Mouse (Mus musculus): Measurements from ENCODE around the gene Hoxb8.

Gene Hoxb8

DNA sequence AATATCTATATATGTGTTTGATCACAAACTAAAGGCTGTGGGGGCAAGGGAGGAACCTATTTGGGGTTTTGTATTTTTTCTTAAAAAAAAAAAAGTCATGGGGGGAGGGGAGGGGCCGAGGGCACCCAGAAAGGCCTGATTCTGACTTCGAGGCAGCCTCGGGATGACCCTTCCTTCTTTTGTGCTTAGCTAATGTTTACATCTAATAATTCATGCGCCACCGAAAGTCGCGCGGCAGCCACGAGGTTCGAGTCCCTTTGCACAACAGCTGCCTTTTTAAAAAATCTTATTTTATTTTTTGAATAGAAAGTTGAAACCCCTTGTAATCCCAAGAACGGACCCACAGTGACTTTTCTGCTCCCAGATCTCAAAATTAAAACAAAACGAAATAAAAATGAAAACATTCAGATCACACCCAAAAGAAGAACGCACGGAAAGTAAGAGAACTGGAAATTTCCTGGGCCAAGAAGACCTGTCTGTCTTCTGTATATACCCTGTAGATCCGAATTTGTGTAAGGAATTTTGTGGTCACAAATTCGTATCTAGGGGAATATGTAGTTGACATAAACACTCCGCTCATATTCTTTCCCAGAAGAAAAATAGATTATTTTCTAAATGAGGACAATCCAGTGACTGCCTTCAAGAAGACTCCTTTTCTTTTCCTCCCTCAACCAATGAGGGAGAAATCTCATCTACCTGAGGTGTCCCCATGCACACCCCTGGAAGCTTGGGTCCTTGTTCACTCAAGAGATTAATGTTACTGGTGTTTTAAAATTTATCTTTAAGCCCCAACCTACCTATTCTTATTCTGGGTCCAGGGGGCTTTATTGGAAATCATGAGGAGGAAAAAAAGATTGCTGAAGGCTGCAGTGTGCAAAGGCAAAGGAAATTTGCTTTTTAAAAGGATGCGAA is 35.2 kb downstream of the Hoxb8 start:
- no peak for DNase-seq (ENCODE audit: low spot score)

DNA sequence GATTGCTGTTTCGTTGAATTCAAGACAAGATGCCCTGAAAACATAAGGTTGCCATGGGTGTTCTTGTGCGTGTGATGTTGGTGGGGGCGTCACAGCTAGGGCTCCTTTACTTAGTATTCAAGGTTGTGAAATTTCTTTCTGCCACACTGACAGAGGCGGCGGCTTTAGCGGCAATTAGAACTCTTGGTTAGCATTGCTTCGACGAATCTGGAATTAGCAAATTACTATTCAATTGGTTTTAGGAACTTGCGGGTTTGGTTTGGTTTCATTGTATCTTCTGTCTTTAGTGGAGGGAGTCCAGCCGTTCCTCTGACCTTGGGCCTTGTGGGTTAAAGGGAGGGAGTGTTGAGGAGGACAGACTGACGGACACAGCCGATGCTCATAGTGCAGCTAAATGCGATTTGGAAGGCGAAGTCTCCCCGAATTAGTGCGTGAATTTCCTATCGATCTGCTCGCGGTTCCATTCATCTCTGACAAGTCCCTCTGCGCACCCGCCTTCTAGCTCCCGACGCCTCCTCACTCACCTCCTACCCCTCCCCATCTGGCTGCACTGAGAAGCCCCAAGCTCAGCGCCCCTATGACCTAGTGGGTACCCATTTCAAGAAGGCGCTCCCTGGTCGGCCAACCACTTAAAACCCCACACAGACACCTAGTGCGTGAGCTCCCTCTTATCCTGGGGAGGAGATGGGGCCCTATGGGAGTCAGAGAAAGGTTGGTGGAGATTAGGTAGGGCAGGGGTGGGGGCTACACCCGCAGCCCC is 36.1 kb downstream of the Hoxb8 start, which contains the start of gene Hoxb4:
Gene Hoxb4 (plus strand): TSS at position 660 of the 760 bp plus-strand sequence.
- no peak for DNase-seq (ENCODE audit: low spot score)

DNA sequence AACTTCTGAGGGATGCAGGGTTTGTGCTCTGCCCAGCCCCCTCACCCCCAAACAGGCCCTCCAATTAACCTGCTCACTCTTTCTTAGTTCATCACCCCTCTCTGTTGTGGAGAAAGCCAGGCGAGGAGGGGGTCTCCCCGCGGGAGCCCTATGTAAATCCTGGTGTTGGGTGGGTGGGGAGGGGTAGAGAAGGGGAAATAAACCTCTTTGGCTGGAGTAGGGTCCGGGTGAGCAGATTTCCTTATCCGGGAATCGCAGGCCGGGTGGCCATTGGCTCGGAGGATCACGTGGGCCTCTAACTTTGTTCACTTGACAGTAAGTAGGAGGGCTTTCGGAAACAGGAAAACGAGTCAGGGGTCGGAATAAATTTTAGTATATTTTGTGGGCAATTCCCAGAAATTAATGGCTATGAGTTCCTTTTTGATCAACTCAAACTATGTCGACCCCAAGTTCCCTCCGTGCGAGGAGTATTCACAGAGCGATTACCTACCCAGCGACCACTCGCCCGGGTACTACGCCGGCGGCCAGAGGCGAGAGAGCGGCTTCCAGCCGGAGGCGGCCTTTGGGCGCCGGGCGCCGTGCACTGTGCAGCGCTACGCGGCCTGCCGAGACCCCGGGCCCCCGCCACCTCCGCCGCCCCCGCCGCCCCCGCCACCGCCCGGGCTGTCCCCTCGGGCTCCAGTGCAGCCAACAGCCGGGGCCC is 36.8 kb downstream of the Hoxb8 start:
- peak; percentile 54 for DNase-seq (ENCODE audit: low spot score)

DNA sequence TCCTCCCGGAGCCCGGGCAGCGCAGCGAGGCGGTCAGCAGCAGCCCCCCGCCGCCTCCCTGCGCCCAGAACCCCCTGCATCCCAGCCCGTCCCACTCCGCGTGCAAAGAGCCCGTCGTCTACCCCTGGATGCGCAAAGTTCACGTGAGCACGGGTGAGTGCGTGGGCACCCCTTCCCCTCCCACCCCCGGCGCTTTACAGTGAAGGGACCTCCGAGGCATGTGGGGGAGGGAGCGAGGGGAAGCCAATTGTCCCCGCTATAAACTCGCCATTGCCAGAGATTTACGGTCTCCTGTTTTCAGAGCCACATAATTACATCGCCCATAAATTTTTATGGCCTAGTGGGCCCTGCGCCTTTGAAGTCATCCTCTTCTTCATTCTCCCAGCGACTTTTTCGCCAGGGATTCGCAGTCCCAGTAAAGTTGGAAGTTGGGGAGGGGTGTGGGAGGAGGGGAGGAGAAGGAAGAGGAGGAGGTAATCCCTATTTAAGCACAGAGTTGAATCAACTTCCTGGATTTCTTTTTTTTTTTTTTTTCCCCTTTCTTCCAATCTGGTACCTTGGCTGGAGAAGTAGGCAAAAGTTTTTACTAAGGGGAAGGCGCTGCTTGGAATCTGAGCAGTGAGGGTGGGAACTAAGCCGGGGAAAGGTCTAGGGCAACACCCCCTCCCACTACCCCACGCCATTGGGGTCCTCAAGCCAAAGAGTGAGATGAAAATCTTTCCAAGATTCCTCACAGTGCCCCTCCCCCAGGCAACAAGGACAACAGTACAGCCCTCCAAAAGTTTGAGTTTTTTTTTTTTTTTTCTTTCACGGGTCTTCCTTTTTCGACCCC is 37.6 kb downstream of the Hoxb8 start:
- no peak for DNase-seq (ENCODE audit: low spot score)

DNA sequence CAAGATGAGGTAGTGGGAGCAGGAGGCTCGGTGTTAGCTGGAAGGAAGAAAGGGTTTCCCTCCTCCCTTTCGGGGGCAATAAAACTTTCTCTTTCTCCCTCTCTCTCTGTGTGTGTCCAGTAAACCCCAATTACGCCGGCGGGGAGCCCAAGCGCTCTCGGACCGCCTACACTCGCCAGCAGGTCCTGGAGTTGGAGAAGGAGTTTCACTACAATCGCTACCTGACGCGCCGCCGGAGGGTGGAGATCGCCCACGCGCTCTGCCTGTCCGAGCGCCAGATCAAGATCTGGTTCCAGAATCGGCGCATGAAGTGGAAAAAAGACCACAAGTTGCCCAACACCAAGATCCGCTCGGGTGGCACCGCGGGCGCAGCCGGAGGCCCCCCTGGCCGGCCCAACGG is 38.2 kb downstream of the Hoxb8 start:
- no peak for DNase-seq (ENCODE audit: low spot score)

DNA sequence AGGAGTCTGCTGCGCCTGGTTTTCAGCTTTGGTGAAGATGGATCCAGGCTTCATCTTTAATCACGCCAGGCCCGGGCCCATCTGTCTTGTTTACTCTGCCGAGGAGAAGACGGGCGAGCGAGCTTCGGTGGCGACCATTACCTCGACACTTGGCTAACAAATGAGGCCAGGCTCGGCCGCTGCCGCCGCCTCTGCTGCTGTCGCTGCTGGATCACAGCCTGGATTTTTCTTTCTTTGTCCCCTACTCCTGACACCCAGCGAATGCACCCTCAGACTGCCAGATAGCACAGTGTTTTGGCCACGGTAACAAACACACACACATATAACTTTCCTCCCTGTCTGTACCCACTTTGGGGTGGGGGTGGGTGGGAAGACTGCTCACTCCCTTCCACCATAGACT is 39.0 kb downstream of the Hoxb8 start:
- DNase-seq (ENCODE audit: low spot score): no peak

DNA sequence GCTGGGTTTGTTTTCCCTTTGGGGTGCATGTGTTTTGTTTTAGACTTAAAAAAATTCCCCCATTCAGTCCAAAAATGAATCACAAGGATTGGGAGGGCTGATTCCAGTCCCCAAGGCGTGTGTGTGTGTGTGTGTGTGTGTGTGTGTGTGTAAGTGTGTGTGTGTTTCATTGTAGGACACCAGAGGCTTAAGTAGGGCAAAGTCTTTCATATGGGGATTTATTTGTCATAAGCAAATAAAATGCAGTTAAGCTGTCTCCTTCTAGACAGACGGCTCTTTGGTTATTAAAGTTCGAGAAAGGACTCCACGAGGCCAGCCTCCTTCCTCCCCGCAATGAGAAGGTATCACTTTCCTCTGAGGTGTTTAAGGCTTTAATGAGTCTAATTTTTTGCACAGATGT is 40.1 kb downstream of the Hoxb8 start:
- DNase-seq (ENCODE audit: low spot score): no peak

DNA sequence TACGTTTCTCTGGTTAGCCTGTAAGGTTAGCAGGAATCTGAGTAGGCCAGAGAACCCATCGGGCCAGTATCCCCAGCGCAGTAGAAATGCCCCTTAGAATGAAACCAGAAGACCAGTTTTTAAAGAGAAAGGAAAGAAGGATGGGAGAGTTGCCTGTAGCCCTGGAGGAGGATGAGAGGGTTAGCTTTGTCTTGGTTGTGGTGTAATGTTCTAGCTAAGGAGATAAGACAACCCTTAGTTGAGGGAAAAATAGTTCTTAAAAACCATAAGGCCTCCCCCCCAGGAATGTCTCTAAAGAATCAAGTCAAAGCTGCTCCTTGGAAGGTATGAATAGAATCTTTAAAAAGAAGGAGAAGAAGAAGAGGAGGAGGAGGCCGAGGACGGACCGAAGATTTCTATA is 41.0 kb downstream of the Hoxb8 start:
- no peak for DNase-seq (ENCODE audit: low spot score)

DNA sequence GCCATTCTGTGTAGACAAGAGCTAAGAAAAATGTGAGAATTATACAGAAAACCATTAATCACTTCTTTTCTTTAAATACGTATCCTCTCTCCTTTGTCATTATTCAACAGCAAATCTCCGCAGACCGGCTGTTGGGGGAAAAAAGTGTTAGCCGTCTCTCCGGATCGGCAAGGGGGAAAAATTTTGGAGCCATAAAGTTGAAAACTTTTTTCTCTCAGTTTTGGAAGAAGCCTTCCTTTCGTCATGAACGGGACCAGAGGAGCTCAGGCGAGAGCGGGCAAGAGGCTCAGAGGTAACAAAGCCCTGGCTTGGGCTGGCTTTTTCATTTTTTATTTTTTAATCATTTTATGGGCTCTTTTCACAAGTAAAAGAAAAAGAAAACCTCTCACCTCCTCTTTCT is 41.4 kb downstream of the Hoxb8 start, which contains the start of gene Hoxb3:
Gene Hoxb3 (plus strand): TSS at position 173 of the 400 bp plus-strand sequence.
- no peak for DNase-seq (ENCODE audit: low spot score)

DNA sequence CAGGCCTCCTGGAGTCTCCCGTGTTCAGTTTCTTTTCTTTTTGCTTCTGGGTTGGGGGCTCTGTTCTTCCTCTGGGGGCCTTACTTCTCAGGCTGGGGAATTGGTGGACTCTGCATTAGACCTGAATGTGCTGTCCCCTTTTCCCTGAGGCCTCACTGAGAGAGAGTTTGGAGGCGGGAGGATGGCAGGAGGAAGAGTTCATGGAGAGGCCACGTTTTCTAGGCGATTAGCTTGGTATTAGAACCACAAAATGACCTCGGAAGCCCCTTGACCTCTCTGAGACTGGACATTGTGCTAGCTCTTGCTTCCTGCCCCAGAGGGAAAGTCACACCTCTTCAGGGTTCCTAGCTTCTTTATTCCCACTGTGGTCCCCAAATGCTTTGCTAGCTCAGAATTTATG is 42.4 kb downstream of the Hoxb8 start:
- no peak for DNase-seq (ENCODE audit: low spot score)

DNA sequence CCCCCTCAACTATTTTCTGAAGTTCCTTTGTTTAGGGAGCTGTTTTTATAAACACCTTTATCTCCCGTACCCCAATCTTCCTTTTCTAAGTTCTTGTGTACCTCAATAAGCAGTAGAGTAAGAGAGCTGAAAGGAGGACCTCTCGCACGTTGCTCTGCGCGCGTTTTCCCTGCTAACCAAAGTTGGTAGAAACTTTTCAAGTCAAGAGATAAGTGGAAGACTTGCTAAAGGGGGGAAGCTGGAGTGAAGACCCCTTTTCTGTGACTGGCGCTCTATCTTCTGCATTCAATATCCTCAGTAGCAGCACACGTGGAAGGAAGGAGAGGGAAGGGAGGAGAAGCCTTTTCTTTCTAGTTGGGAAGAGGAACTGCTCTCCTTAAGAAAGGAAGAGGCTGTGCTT is 43.3 kb downstream of the Hoxb8 start:
- DNase-seq (ENCODE audit: low spot score): no peak

DNA sequence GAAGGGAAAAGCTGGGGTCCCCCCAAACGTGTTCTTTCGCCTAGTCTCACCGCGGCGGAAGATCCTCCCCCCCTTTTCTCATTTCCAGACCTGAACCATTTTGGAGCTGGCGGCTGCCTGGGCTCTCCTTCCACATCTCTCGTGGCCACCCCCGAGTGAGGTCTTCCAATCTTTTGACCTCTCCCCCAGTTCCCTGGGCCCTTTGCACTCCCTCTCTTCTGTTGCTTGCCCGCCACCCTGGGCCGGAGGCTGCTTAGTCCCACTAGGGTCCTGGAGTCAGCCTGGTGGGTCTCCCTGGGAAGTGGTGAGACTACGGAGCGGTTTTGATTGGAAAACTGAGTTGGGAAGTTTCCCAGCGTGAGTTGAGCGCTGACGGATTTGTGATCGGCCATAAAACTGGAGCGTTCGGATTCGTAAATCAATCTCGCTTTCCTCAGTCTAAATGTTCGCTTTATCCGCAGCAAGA is 44.1 kb downstream of the Hoxb8 start:
- no peak for DNase-seq (ENCODE audit: low spot score)

DNA sequence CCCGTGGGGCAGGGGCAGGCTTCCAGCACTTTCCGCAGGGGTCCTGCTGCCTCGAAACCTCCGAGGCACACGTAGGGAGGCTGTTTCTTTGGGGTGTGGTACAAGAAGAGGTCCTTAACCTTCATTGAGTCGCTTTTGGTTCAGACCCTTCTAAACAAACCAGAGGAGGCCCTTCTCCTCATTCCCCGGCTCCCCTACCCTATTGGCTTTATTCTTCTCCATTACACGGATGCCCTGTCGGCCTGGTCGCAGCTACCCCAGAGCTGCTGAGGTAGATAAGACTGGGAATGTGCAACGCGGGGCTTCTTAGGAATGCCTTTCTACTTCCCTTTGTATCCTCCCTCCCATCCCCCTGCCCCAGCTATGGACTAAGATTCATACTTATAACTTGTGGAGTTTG is 45.0 kb downstream of the Hoxb8 start:
- DNase-seq (ENCODE audit: low spot score): no peak

DNA sequence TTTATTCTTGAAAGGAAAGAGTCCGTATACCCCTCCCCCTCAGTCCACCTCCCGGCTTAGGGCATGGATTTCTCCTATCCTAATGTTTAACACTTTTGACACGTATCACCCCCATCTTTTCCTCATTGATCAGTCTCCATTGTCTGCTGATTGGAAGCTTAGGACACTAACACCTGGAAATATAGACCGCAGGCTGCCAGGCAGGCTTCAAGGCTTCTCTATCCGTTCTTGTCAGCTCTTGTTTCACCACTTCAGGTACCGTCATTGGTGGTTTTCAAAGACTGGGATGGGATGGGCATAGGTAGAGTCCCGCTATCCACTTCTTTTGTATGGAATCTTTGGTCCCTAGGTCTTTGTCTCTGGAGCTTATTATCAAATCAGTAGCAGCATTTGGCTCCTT is 45.4 kb downstream of the Hoxb8 start:
- DNase-seq (ENCODE audit: low spot score): no peak

DNA sequence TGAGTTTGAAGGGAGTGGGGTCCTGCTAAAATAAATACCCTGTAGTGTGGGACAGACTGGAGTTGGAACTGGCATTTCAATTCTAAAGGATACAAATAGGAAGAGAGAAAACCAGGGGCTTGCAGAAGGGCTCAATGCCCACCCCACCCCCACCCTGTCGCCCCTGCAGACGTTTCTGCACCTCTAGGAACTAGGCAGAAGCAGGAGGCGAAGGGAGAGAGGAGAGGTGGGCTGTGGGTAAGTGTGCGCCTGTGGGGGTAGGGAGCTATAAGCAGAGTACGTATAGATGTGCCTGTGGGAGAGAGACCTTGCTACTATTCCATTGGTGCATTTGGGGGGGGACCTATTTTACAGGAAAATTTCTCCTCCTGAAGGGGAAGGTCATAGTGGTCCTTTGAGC is 46.0 kb downstream of the Hoxb8 start:
- DNase-seq (ENCODE audit: low spot score): no peak

DNA sequence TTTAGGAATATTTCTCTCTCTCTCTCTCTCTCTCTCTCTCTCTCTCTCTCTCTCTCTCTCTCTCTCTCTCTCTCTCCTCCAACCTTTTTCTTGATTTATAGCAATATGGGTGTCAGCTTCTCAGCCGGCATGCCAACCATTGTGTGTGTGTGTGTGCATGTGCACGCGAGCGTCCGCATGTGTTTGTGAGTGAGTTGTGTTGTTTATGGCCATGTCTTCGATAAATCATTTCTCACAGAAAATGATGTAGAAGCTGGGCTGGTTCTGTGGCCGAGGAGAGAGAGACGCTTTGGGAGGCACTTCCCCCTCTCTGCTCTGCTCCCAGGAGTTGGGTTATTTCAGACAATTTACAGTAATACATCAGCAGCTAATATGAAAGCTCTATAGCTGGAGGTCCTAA is 46.9 kb downstream of the Hoxb8 start:
- no peak for DNase-seq (ENCODE audit: low spot score)

DNA sequence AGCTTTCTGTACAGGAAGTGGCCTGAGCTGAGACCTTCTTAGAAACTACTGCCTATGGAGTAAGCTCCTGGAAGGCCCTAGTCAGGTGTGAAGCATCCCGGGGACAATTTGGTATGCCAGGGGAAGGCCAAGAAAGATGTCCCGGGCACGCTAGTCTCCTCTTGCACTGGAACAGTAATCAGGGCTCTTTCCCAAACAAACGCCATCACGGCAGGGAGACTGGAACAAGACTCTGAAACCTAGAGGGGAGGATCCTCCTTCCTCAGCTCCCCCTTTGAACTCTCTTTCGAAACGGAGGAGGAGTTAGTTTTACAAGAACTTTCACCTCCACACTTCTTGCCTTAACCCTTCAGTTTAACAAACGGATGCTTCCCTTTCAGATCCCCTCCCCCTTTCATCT is 50.4 kb downstream of the Hoxb8 start:
- DNase-seq (ENCODE audit: low spot score): no peak

DNA sequence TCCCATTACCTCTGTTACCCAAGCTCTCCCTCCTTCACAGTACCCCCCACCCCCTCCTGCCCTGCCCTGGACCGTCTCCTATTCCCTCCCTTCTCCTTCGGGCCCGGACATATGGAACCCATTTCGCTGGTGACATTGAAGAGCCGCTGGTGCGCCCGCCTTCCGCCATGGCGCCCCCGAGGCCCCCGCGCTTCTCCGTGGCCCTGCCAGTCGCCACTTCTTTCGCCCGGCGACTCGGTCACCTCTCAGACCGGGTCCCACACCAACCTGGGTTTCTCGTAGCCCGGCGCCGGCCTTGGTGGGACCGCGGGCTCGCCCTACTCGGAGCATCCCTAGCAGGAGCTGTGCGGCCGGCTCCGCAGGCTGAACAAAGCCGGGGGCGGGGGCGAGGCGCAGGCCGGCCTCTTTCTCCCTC is 50.9 kb downstream of the Hoxb8 start:
- no peak for DNase-seq (ENCODE audit: low spot score)

DNA sequence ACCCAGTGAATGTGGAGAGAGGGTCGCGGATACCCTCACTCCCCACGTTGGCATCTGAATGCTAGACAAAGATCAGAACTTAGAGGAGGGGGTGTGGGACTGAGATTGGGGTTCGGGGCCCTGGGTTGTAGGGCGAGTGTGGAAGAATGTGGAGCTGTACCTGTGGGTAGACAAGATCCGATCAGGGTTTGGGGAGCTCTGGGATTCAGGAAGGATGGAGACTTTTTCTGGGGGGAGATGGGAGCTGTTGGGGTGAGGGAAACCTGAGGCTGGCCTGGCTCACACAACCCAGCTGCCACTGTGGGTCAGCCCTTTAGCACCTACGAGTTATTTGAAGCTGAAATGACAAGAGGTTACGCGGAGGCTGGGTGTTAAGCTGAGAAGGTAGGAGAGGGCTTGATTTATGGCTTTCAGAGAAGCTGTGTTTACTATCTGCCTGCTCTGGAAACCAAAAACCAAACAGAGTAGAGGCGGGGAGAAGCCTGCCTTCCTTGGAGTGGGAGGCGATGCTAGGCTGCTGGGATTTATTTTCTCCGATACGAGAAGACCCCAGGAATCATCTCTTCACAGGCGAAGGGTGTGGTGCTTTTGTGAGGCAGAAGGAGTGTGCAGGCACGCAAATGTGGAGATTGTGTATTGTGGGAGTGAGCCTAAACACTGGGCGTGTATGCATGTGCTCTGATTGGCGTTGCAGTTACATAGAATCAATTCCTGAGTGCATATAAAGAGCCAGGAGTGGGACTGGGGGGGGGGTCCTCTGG is 51.7 kb downstream of the Hoxb8 start:
- no peak for DNase-seq (ENCODE audit: low spot score)

DNA sequence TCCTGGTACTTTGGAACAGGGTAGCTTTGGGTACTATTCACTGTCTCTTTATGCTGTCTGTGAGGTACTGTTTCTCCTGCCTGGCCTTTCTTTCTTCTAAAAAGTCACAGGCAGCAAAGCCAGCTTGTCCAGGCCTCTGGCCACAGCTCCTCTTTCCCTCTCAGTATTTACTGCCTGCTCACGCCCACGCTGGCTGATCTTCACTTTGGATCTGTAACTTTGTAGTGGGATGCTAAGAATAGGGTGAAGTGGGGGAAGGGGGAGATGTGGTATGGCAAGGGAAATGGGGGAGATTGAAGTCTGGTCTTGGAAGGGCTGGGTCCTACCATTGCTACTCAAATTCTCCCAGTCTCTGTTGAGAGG is 52.3 kb downstream of the Hoxb8 start:
- DNase-seq (ENCODE audit: low spot score): no peak

Data from ovary, postnatal 14 days (tissue).